ENCODE assay signal across 10 mouse cellular contexts in the genomic region with DNA sequence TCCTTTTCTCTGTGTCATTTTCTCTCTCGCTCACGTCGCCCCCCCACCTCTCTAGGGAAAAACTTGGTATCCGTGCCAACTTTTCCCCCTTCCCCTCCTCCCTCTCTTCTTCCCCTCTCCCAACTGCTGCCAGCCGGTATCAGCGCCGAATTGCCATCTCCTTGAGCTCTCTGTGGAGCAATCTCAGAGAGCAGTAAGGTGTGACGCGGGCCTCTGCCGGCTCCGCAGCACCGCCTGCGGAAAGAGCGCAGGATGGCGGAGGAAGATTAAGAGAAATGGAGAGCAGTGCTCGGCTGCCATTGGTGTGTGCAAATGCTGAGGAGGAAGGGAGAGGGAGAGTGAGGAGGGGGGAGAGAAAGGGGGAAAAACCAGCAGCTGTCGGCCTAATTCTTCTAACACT. TPM values are rescaled to one million over a fixed set of nuclear protein-coding genes. Genes with fewer than 3 reads are reported as not detected.
DNase-seq lines count a peak whose midpoint lies in the region; ATAC-seq lines count a peak whose summit lies in the region.
"Had no signal": no experiment of that assay in that cellular context is flagged by ENCODE, and none has a peak within 500 bp of the region (broad histone marks: within the 10 kb centered on the region; RNA-seq: fewer than 3 reads in every experiment).

No protein-coding gene starts in this region.

- 0 out of 2 replicates have a peak, but pooled peaks cover 3% of the 10 kb centered on the region for H3K4me1 ChIP-seq in intestine, embryonic 14.5 days (replicated peaks; ENCODE audit: control insufficient read depth, insufficient read depth, low read length)
- H3K4me1 ChIP-seq in midbrain, embryonic 12.5 days: peaks cover 20% of the 10 kb centered on the region; the same call in 1 of the 2 replicates

- H3K4me3 ChIP-seq in intestine, embryonic 14.5 days (ENCODE audit: low read depth, low read length): peak overlapping the region; percentile 16; the same call in 1 of the 2 replicates
- H3K4me3 ChIP-seq in midbrain, embryonic 12.5 days: peak overlapping the region; percentile 22

- no peak overlapping the region for H3K27ac ChIP-seq in intestine, embryonic 14.5 days (ENCODE audit: low read depth)
- H3K27ac ChIP-seq in midbrain, embryonic 12.5 days (replicated peaks): no peak overlapping the region

- H3K4me2 ChIP-seq in intestine, embryonic 14.5 days (ENCODE audit: low read length): peak overlapping the region; percentile 46
- peak overlapping the region; percentile 42 for H3K4me2 ChIP-seq in midbrain, embryonic 12.5 days (replicated peaks)

- WGBS in intestine, embryonic 14.5 days: 2% methylated on average over 17 of the region's 17 CpGs
- WGBS in midbrain, embryonic 12.5 days: 4% methylated on average over 13 of the region's 17 CpGs

- no peaks in the 10 kb centered on the region for H3K9me3 ChIP-seq in intestine, embryonic 14.5 days (ENCODE audit: control insufficient read depth, low read length)
- no peaks in the 10 kb centered on the region for H3K9me3 ChIP-seq in midbrain, embryonic 12.5 days

- DNase-seq in embryo, embryonic 10 days (ENCODE audit: low spot score): peak; percentile 44
- DNase-seq in embryo, embryonic 9.5 days (ENCODE audit: extremely low spot score): no peak
- peak; percentile 9 for DNase-seq in thymus, postnatal 0 days (ENCODE audit: low spot score)
- DNase-seq in thymus, postnatal 10 days (ENCODE audit: low spot score in 2 of 2): no peak
- no peak for DNase-seq in intestine, embryonic 14.5 days (ENCODE audit: low spot score)
- DNase-seq in urinary bladder, adult 2 months (ENCODE audit: low spot score): no peak

- no peaks in the 10 kb centered on the region for H3K27me3 ChIP-seq in intestine, embryonic 14.5 days (replicated peaks; ENCODE audit: control insufficient read depth, insufficient read depth, low read length)
- H3K27me3 ChIP-seq in midbrain, embryonic 12.5 days: no peaks in the 10 kb centered on the region

- no peak for ATAC-seq in intestine, embryonic 14.5 days (replicated peaks; ENCODE audit: low FRiP score, low TSS enrichment, low read depth)
- ATAC-seq in midbrain, embryonic 12.5 days (ENCODE audit: low FRiP score, low read depth): no peak
- no peak for ATAC-seq in erythroblast, adult 5-6 weeks (replicated peaks; ENCODE audit: low FRiP score, poor library complexity, severe bottlenecking)

- H3K36me3 ChIP-seq in intestine, embryonic 14.5 days (ENCODE audit: control insufficient read depth, insufficient read depth, low read length): no peaks in the 10 kb centered on the region
- H3K36me3 ChIP-seq in midbrain, embryonic 12.5 days: peaks cover 9% of the 10 kb centered on the region

- no peak overlapping the region for H3K9ac ChIP-seq in intestine, embryonic 14.5 days (ENCODE audit: low read length)
- H3K9ac ChIP-seq in midbrain, embryonic 12.5 days (replicated peaks): peak overlapping the region; percentile 28

RNA-seq across cellular contexts. Expression of gene Neurod2, which starts 45.2 kb away (rescaled TPM):
- polyA plus RNA-seq in thymus, postnatal 0 days (2015; fragmentation: Nextera tagmentation; extraction: Ambion mirVana): not detected in 2 replicates
- polyA plus RNA-seq in intestine, embryonic 14.5 days (2014; fragmentation: Nextera tagmentation; extraction: Ambion mirVana): 0.05 and 0.07 TPM in 2 replicates
- 1.3 and 2.3 TPM in 2 replicates for polyA plus RNA-seq in midbrain, embryonic 12.5 days (2016; fragmentation: Nextera tagmentation; extraction: Ambion mirVana)
- not detected in 2 replicates for polyA plus RNA-seq in urinary bladder, adult 2 months (2012; rRNA removed)
- total RNA-seq in erythroblast, adult 5-6 weeks (2015; ENCODE audit: low replicate concordance): not detected in 2 replicates
- total RNA-seq in erythroblast, adult 5-6 weeks (2017; ENCODE audit: low replicate concordance): not detected in 2 replicates
- total RNA-seq: CH12.LX; neutrophil, adult 5-6 weeks had no signal

Comparison
In these comparisons a context has a peak if more than half of its experiments do, and no peak if none do; other contexts are left out.
1. DNase-seq: peak in embryo, embryonic 10 days (single experiment) and thymus, postnatal 0 days (single experiment); none in embryo, embryonic 9.5 days (single experiment), thymus, postnatal 10 days (0 of 2), intestine, embryonic 14.5 days (single experiment) and urinary bladder, adult 2 months (single experiment).